Mouse (Mus musculus): ENCODE data around the gene Atg9a. TPM values are rescaled to one million over a fixed set of nuclear protein-coding genes. Genes with fewer than 3 reads are reported as not detected.

The Atg9a gene
- total and polyA plus RNA-seq, 2 experiments from 2014 or later = 28.5 to 99.6 TPM

- DNase-seq (ENCODE audit: low spot score) = no peak
These were observed 22.9 kb upstream of the Atg9a start for GRCm38 (mm10) chr1:75214886-75215285.

GRCm38 (mm10) chr1:75214442-75214841, 22.4 kb upstream of the Atg9a start:
- H3K4me3 ChIP-seq (ENCODE audit: low read depth, low read length) = no peak overlapping the region
- WGBS = 53% methylated on average over 2 of the region's 2 CpGs
- DNase-seq (ENCODE audit: low spot score) = no peak
- ATAC-seq (ENCODE audit: insufficient read depth, low read depth) = no peak
- no peak overlapping the region for H3K9ac ChIP-seq (replicated peaks; ENCODE audit: low read depth, low read length)
- H3K27ac ChIP-seq (ENCODE audit: low read depth) = peak overlapping the region; percentile 86
- H3K27me3 ChIP-seq (ENCODE audit: control insufficient read depth, insufficient read depth, low read length) = peaks cover 2% of the 10 kb centered on the region; the same call in 1 of the 2 replicates
- no peak for TF ChIP-seq EP300 (IDR thresholded peaks at IDR 0.05; ENCODE audit: low read depth)
- no peak for TF ChIP-seq CTCF (IDR thresholded peaks at IDR 0.05; ENCODE audit: low read depth)
- peaks cover 45% of the 10 kb centered on the region for H3K36me3 ChIP-seq (replicated peaks; ENCODE audit: control insufficient read depth, insufficient read depth, low read length)
- no peak overlapping the region for H3K4me2 ChIP-seq (ENCODE audit: low read depth, low read length)
- no peaks in the 10 kb centered on the region for H3K9me3 ChIP-seq (replicated peaks; ENCODE audit: control insufficient read depth, low read length)
- peaks cover 35% of the 10 kb centered on the region for H3K4me1 ChIP-seq (ENCODE audit: control insufficient read depth, insufficient read depth)

More at GRCm38 (mm10) chr1:75214886-75215285, 22.9 kb upstream of the Atg9a start:
- peak overlapping the region; percentile 86 for H3K27ac ChIP-seq (ENCODE audit: low read depth)
- WGBS = 54% methylated on average over 5 of the region's 5 CpGs
- H3K4me1 ChIP-seq (ENCODE audit: control insufficient read depth, insufficient read depth) = peaks cover 35% of the 10 kb centered on the region
- H3K27me3 ChIP-seq (ENCODE audit: control insufficient read depth, insufficient read depth, low read length) = peaks cover 6% of the 10 kb centered on the region; the same call in 1 of the 2 replicates
- no peak overlapping the region for H3K9ac ChIP-seq (replicated peaks; ENCODE audit: low read depth, low read length)
- H3K9me3 ChIP-seq (replicated peaks; ENCODE audit: control insufficient read depth, low read length) = no peaks in the 10 kb centered on the region
- peaks cover 45% of the 10 kb centered on the region for H3K36me3 ChIP-seq (replicated peaks; ENCODE audit: control insufficient read depth, insufficient read depth, low read length)
- no peak overlapping the region for H3K4me3 ChIP-seq (ENCODE audit: low read depth, low read length)
- ATAC-seq (ENCODE audit: insufficient read depth, low read depth) = no peak
- no peak overlapping the region for H3K4me2 ChIP-seq (ENCODE audit: low read depth, low read length)
- 0 out of 2 replicates have a peak, but pooled peaks have one; percentile 42 for TF ChIP-seq EP300 (IDR thresholded peaks at IDR 0.05; ENCODE audit: low read depth)
- no peak for TF ChIP-seq CTCF (IDR thresholded peaks at IDR 0.05; ENCODE audit: low read depth)

- peaks cover 45% of the 10 kb centered on the region for H3K36me3 ChIP-seq (replicated peaks; ENCODE audit: control insufficient read depth, insufficient read depth, low read length)
- TF ChIP-seq CTCF (IDR thresholded peaks at IDR 0.05; ENCODE audit: low read depth) (no peak), EP300 (IDR thresholded peaks at IDR 0.05; ENCODE audit: low read depth) (no peak)
- no peak for ATAC-seq (ENCODE audit: insufficient read depth, low read depth)
These were observed 21.1 kb upstream of the Atg9a start for GRCm38 (mm10) chr1:75213096-75213495.

GRCm38 (mm10) chr1:75212542-75212941, 20.5 kb upstream of the Atg9a start:
- Histone ChIP-seq H3K27me3 (ENCODE audit: control insufficient read depth, insufficient read depth, low read length) (no peaks in the 10 kb centered on the region), H3K4me2 (ENCODE audit: low read depth, low read length) (no peak overlapping the region), H3K9ac (replicated peaks; ENCODE audit: low read depth, low read length) (no peak overlapping the region), H3K9me3 (replicated peaks; ENCODE audit: control insufficient read depth, low read length) (no peaks in the 10 kb centered on the region), H3K4me1 (ENCODE audit: control insufficient read depth, insufficient read depth) (peaks cover 35% of the 10 kb centered on the region), H3K36me3 (replicated peaks; ENCODE audit: control insufficient read depth, insufficient read depth, low read length) (peaks cover 45% of the 10 kb centered on the region), H3K4me3 (ENCODE audit: low read depth, low read length) (no peak overlapping the region), H3K27ac (ENCODE audit: low read depth) (no peak overlapping the region)
- TF ChIP-seq EP300 (IDR thresholded peaks at IDR 0.05; ENCODE audit: low read depth) = no peak
- 88% methylated on average over 4 of the region's 4 CpGs for WGBS
- DNase-seq (ENCODE audit: low spot score) = no peak
- no peak for ATAC-seq (ENCODE audit: insufficient read depth, low read depth)

More at GRCm38 (mm10) chr1:75213096-75213495, 21.1 kb upstream of the Atg9a start:
- no peak overlapping the region for H3K9ac ChIP-seq (replicated peaks; ENCODE audit: low read depth, low read length)
- WGBS = 77% methylated on average over 7 of the region's 7 CpGs
- no peak overlapping the region for H3K27ac ChIP-seq (ENCODE audit: low read depth)
- H3K9me3 ChIP-seq (replicated peaks; ENCODE audit: control insufficient read depth, low read length) = no peaks in the 10 kb centered on the region
- no peak overlapping the region for H3K4me3 ChIP-seq (ENCODE audit: low read depth, low read length)
- H3K4me2 ChIP-seq (ENCODE audit: low read depth, low read length) = no peak overlapping the region
- no peak for DNase-seq (ENCODE audit: low spot score)
- H3K27me3 ChIP-seq (ENCODE audit: control insufficient read depth, insufficient read depth, low read length) = no peaks in the 10 kb centered on the region
- H3K4me1 ChIP-seq (ENCODE audit: control insufficient read depth, insufficient read depth) = peaks cover 39% of the 10 kb centered on the region

DNA sequence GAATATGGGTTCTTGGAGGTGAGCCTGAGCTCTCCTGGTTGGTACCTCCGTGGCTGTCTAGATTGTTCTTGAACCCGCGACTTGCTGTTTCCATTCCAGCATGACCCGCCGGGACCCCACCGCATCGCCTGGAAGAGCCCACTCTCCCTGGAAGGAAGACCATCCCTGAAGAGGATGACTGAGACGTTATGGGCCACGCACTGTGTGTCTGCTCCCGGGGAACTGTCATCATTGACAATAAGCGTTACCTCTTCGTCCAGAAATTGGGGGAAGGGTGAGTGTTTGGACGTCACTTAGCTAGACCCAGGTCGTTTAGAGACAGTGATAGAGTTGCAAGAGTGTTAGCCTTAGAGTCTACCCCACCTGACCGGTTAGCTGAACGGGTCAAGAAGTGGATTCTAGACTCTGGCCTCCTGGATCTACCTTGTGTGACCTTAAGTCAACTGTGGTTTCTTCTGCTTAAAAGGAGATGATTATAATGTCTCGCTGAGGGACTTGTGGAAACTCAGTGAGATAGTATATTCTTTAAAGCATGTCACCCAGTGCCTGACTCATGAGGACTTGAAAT, 19.2 kb upstream of the Atg9a start:
- ATAC-seq (ENCODE audit: insufficient read depth, low read depth) = no peak
- peak overlapping the region; percentile 59; the same call in 1 of the 2 replicates for H3K27ac ChIP-seq (ENCODE audit: low read depth)
- peaks cover 39% of the 10 kb centered on the region for H3K36me3 ChIP-seq (replicated peaks; ENCODE audit: control insufficient read depth, insufficient read depth, low read length)
- H3K4me3 ChIP-seq (ENCODE audit: low read depth, low read length) = peak overlapping the region; percentile 91
- H3K27me3 ChIP-seq (ENCODE audit: control insufficient read depth, insufficient read depth, low read length) = no peaks in the 10 kb centered on the region
- peak overlapping the region; percentile 89 for H3K4me2 ChIP-seq (ENCODE audit: low read depth, low read length)
- DNase-seq (ENCODE audit: low spot score) = no peak
- H3K9me3 ChIP-seq (replicated peaks; ENCODE audit: control insufficient read depth, low read length) = no peaks in the 10 kb centered on the region
- H3K4me1 ChIP-seq (ENCODE audit: control insufficient read depth, insufficient read depth) = peaks cover 29% of the 10 kb centered on the region
- WGBS = 10% methylated on average over 17 of the region's 17 CpGs
- no peak for TF ChIP-seq EP300 (IDR thresholded peaks at IDR 0.05; ENCODE audit: low read depth)
- TF ChIP-seq CTCF (IDR thresholded peaks at IDR 0.05; ENCODE audit: low read depth) = no peak
- H3K9ac ChIP-seq (replicated peaks; ENCODE audit: low read depth, low read length) = peak overlapping the region; percentile 92
